Mouse (Mus musculus): ENCODE measurements around the gene Trabd2b. TPM values are rescaled to one million over a fixed set of nuclear protein-coding genes. Genes with fewer than 3 reads are reported as not detected.

Gene Trabd2b
- total RNA-seq, 1 experiment = 0.31 TPM

DNA sequence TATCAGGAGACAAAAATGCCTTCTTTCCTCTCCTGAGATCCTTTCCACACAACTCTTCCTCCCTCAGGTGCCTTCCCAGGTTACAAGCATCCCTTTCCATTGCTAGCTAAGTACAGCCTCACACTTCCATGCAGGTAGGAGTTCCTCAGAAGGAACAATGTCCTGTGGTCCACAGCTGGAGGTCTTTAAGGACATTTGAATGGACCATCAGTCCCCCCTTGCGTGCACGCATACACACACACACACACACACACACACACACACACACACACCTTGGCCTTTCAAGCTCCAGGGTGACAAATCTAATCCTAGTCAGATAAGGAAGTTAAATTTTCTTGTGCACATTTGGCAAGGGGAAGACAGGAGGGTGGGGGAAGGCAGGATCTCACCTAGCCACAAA, 36.9 kb upstream of the Trabd2b start:
- in situ Hi-C loops (cut with MboI; ENCODE audit: low sequenced_read_pairs in 2 of 2, unreplicated experiment in 2 of 2) = no loop called here
- TF ChIP-seq MAFK (IDR thresholded peaks at IDR 0.05; ENCODE audit: insufficient read depth, low read depth, low read length) (no peak), HCFC1 (IDR thresholded peaks at IDR 0.05; ENCODE audit: borderline replicate concordance, insufficient read depth, low read length) (no peak), ZNF384 (IDR thresholded peaks at IDR 0.05; ENCODE audit: low read depth, low read length) (no peak), CHD2 (IDR thresholded peaks at IDR 0.05; ENCODE audit: low read depth, low read length) (no peak), ZC3H11A (IDR thresholded peaks at IDR 0.05; ENCODE audit: borderline replicate concordance, low read depth, low read length) (no peak)
- no peak for DNase-seq (ENCODE audit: low read depth, low spot score)

DNA sequence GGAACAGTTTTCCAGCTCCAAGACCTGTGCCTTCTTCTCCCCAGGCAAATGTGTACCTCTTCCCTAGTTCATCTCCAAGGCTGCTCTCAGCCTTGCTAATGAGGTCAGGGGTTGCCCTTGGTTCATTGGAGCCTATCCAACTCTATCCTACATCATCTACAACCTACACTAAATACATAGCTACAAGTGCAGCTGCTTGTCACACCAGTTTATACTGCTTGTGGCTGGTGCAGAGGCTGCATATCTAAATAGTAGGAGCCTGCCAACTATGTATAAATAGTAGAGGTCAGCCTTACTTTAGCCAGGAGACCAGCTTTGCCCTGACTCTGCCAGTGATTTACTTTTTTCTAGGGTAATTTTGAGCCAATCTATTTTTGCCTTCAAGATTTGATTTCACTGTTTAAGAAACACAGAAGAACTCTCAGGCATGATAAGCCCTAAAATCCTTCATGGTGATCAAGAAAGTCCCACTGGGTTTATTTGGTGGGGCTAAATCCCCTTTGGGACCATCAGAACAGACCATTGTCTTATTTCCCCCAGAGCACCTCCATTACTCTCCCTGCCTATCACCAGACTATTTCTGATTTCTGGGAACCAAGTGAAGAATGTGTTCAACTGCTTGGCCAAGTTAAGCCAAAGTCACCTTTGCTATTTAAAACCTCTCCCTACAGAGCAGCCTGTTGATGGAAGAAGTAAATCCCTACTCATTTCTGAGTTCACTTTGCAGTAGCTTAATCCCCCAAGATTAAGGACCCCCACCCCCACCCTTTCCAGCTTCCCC, 35.4 kb upstream of the Trabd2b start:
- H3K9ac ChIP-seq (ENCODE audit: insufficient read depth, low read depth, low read length, poor library complexity, severe bottlenecking) = no peak overlapping the region
- no peaks in the 10 kb centered on the region for H3K36me3 ChIP-seq (ENCODE audit: control insufficient read depth, insufficient read depth, low read length, poor library complexity, severe bottlenecking)
- in situ Hi-C loops (cut with MboI; ENCODE audit: low sequenced_read_pairs in 2 of 2, unreplicated experiment in 2 of 2) = no loop called here
- H3K4me3 ChIP-seq (ENCODE audit: insufficient read depth in 1 of 2, low read depth in 1 of 2, low read length in 2 of 2, poor library complexity in 1 of 2, severe bottlenecking in 1 of 2) = no peak overlapping the region
- H3K9me3 ChIP-seq (ENCODE audit: control insufficient read depth, insufficient read depth, low read depth, low read length) = no peaks in the 10 kb centered on the region
- H3K27ac ChIP-seq (ENCODE audit: insufficient read depth, low read depth, low read length, poor library complexity, severe bottlenecking) = no peak overlapping the region
- TF ChIP-seq ZC3H11A (IDR thresholded peaks at IDR 0.05; ENCODE audit: borderline replicate concordance, low read depth, low read length) = no peak
- TF ChIP-seq HCFC1 (IDR thresholded peaks at IDR 0.05; ENCODE audit: borderline replicate concordance, insufficient read depth, low read length) = no peak
- TF ChIP-seq ZNF384 (IDR thresholded peaks at IDR 0.05; ENCODE audit: low read depth, low read length) = no peak
- TF ChIP-seq MAFK (IDR thresholded peaks at IDR 0.05; ENCODE audit: insufficient read depth, low read depth, low read length) = no peak
- H3K4me1 ChIP-seq (ENCODE audit: control insufficient read depth in 2 of 2, insufficient read depth in 2 of 2, low read length in 2 of 2, poor library complexity in 1 of 2) = no peaks in the 10 kb centered on the region
- no peak for DNase-seq (ENCODE audit: low read depth, low spot score)

More for the DNA sequence above, 36.9 kb upstream of the Trabd2b start:
- Histone ChIP-seq H3K36me3 (ENCODE audit: control insufficient read depth, insufficient read depth, low read length, poor library complexity, severe bottlenecking) (no peaks in the 10 kb centered on the region), H3K4me3 (ENCODE audit: insufficient read depth in 1 of 2, low read depth in 1 of 2, low read length in 2 of 2, poor library complexity in 1 of 2, severe bottlenecking in 1 of 2) (no peak overlapping the region), H3K9me3 (ENCODE audit: control insufficient read depth, insufficient read depth, low read depth, low read length) (no peaks in the 10 kb centered on the region), H3K27ac (ENCODE audit: insufficient read depth, low read depth, low read length, poor library complexity, severe bottlenecking) (no peak overlapping the region), H3K9ac (ENCODE audit: insufficient read depth, low read depth, low read length, poor library complexity, severe bottlenecking) (no peak overlapping the region), H3K4me1 (ENCODE audit: control insufficient read depth in 2 of 2, insufficient read depth in 2 of 2, low read length in 2 of 2, poor library complexity in 1 of 2) (no peaks in the 10 kb centered on the region)

DNA sequence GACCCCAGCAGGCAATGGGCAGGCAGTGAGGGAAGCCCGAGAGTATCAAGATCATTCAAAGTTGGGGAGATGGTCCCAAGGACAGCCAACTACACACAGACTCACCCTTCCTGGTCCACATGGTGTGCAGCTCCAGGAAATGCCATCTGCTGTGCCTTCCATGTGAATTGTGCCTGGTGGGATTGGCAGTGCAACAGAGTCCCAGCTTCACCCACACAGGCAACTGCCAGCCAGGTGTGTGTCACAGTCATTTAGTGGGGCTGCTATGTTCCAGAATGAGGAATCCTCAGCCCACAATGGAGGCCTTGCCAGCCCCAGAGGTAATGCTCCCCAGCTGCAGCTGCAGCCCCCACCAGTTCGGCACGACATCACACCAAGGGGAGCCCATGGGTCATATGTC, 33.8 kb upstream of the Trabd2b start:
- Histone ChIP-seq H3K9me3 (ENCODE audit: control insufficient read depth, insufficient read depth, low read depth, low read length) (no peaks in the 10 kb centered on the region), H3K4me3 (ENCODE audit: insufficient read depth in 1 of 2, low read depth in 1 of 2, low read length in 2 of 2, poor library complexity in 1 of 2, severe bottlenecking in 1 of 2) (no peak overlapping the region), H3K4me1 (ENCODE audit: control insufficient read depth in 2 of 2, insufficient read depth in 2 of 2, low read length in 2 of 2, poor library complexity in 1 of 2) (no peaks in the 10 kb centered on the region), H3K36me3 (ENCODE audit: control insufficient read depth, insufficient read depth, low read length, poor library complexity, severe bottlenecking) (no peaks in the 10 kb centered on the region), H3K9ac (ENCODE audit: insufficient read depth, low read depth, low read length, poor library complexity, severe bottlenecking) (no peak overlapping the region), H3K27ac (ENCODE audit: insufficient read depth, low read depth, low read length, poor library complexity, severe bottlenecking) (no peak overlapping the region)
- TF ChIP-seq ZNF384 (IDR thresholded peaks at IDR 0.05; ENCODE audit: low read depth, low read length) = no peak
- no peak for TF ChIP-seq ZC3H11A (IDR thresholded peaks at IDR 0.05; ENCODE audit: borderline replicate concordance, low read depth, low read length)
- TF ChIP-seq CHD2 (IDR thresholded peaks at IDR 0.05; ENCODE audit: low read depth, low read length) = no peak
- no peak for DNase-seq (ENCODE audit: low read depth, low spot score)
- in situ Hi-C loops (cut with MboI; ENCODE audit: low sequenced_read_pairs in 2 of 2, unreplicated experiment in 2 of 2) = no loop called here

DNA sequence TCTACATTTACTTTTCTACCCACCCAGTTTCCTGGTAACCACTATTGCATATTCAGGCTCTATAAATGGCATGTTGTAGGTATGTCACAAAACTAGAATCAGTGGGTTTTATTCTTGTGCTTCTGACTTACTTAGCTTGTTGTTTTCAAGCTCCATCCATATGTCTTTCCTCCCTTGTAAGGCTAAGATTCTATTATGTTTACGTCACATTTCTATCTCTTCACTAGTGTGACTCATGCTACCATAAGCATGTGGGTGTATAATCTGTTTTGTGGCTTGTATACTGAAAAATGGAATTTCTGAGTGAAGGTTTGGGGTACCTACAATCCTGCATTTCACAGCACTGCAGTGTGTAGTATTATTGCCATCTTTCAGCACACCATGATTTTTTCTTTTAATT, 32.2 kb upstream of the Trabd2b start:
- Histone ChIP-seq H3K9ac (ENCODE audit: insufficient read depth, low read depth, low read length, poor library complexity, severe bottlenecking) (no peak overlapping the region), H3K36me3 (ENCODE audit: control insufficient read depth, insufficient read depth, low read length, poor library complexity, severe bottlenecking) (no peaks in the 10 kb centered on the region), H3K27ac (ENCODE audit: insufficient read depth, low read depth, low read length, poor library complexity, severe bottlenecking) (no peak overlapping the region), H3K4me3 (ENCODE audit: insufficient read depth in 1 of 2, low read depth in 1 of 2, low read length in 2 of 2, poor library complexity in 1 of 2, severe bottlenecking in 1 of 2) (no peak overlapping the region), H3K4me1 (ENCODE audit: control insufficient read depth in 2 of 2, insufficient read depth in 2 of 2, low read length in 2 of 2, poor library complexity in 1 of 2) (no peaks in the 10 kb centered on the region), H3K9me3 (ENCODE audit: control insufficient read depth, insufficient read depth, low read depth, low read length) (no peaks in the 10 kb centered on the region)
- TF ChIP-seq ZC3H11A (IDR thresholded peaks at IDR 0.05; ENCODE audit: borderline replicate concordance, low read depth, low read length) (no peak), MAFK (IDR thresholded peaks at IDR 0.05; ENCODE audit: insufficient read depth, low read depth, low read length) (no peak), HCFC1 (IDR thresholded peaks at IDR 0.05; ENCODE audit: borderline replicate concordance, insufficient read depth, low read length) (no peak), ZNF384 (IDR thresholded peaks at IDR 0.05; ENCODE audit: low read depth, low read length) (no peak), CHD2 (IDR thresholded peaks at IDR 0.05; ENCODE audit: low read depth, low read length) (no peak)
- in situ Hi-C loops (cut with MboI; ENCODE audit: low sequenced_read_pairs in 2 of 2, unreplicated experiment in 2 of 2) = no loop called here
- DNase-seq (ENCODE audit: low read depth, low spot score) = no peak

DNA sequence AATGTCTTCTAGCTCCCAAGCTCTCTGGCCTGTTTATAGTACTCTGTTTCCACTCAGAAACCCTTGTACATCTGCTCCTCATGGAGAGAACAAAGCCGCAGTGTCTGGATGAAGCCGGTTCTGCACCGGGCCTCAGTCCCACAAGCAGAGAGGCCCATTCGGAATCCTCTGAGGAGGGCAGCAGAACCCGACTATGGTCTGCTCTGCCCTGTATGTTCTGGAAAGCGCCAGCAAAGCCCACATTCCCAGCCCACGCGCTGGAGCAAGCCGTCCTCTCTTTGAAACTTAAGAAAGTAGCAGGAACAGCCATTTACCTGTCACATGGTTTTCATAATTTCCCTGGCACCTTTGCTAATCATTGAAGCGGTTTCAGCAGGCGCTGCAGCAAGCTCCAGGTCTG, 29.0 kb upstream of the Trabd2b start:
- Histone ChIP-seq H3K27ac (ENCODE audit: insufficient read depth, low read depth, low read length, poor library complexity, severe bottlenecking) (no peak overlapping the region), H3K9ac (ENCODE audit: insufficient read depth, low read depth, low read length, poor library complexity, severe bottlenecking) (no peak overlapping the region)
- TF ChIP-seq HCFC1 (IDR thresholded peaks at IDR 0.05; ENCODE audit: borderline replicate concordance, insufficient read depth, low read length) = no peak
- no peak for TF ChIP-seq MAFK (IDR thresholded peaks at IDR 0.05; ENCODE audit: insufficient read depth, low read depth, low read length)
- TF ChIP-seq CHD2 (IDR thresholded peaks at IDR 0.05; ENCODE audit: low read depth, low read length) = no peak
- TF ChIP-seq ZNF384 (IDR thresholded peaks at IDR 0.05; ENCODE audit: low read depth, low read length) = no peak
- no peak for TF ChIP-seq ZC3H11A (IDR thresholded peaks at IDR 0.05; ENCODE audit: borderline replicate concordance, low read depth, low read length)

More for the DNA sequence above, 29.0 kb upstream of the Trabd2b start:
- Histone ChIP-seq H3K36me3 (ENCODE audit: control insufficient read depth, insufficient read depth, low read length, poor library complexity, severe bottlenecking) (no peaks in the 10 kb centered on the region), H3K9me3 (ENCODE audit: control insufficient read depth, insufficient read depth, low read depth, low read length) (no peaks in the 10 kb centered on the region), H3K4me3 (ENCODE audit: insufficient read depth in 1 of 2, low read depth in 1 of 2, low read length in 2 of 2, poor library complexity in 1 of 2, severe bottlenecking in 1 of 2) (no peak overlapping the region), H3K4me1 (ENCODE audit: control insufficient read depth in 2 of 2, insufficient read depth in 2 of 2, low read length in 2 of 2, poor library complexity in 1 of 2) (no peaks in the 10 kb centered on the region)
- DNase-seq (ENCODE audit: low read depth, low spot score) = no peak
- in situ Hi-C loops (cut with MboI; ENCODE audit: low sequenced_read_pairs in 2 of 2, unreplicated experiment in 2 of 2) = no loop called here

Measured in ES-E14 (cell line).